Mouse (Mus musculus): ENCODE results near the gene Usp21.

DNA sequence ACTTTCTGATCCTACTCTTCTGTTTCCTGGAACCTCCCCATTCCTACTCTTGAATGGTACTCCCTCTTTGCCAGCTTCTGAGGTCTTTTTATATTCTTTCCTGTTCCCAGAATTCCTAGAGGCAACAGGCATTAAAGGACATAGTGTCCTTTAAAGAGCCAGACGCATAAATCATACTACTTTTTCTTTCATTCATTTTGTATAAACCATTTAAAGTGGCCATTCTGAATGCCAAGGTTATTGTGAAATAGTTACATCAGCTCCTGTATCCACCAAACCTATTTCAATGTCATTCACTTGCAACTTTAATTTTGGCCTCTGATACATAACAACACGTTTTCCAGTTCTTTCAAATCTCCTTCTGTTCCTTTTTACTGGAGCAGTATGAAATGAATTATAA is 21.5 kb upstream of the Usp21 start:
- no peak for TF ChIP-seq CTCF (conservative IDR thresholded peaks at IDR 0.05; ENCODE audit: insufficient read depth, insufficient read length, low read depth, low read length)
- TF ChIP-seq POLR2A (IDR thresholded peaks at IDR 0.05; ENCODE audit: low read depth, low read length): no peak

Data from kidney, adult 2 months (tissue).